Mouse (Mus musculus) 416B (cell line): ENCODE data around the gene Atg5.
"Not testable (repeated sequence)": the region's sequence is repeated elsewhere in the genome, so short reads cannot be mapped to it uniquely, and the experiment has no call there.

ENCODE experiments used
- DNase-seq: peaks from one replicate; pipeline ENCODE4 v3.0.0; 2011; ENCODE audit warnings: low read depth

The Atg5 gene

GRCm38 (mm10) chr10:44315276-44315675 lies 47.1 kb downstream of the Atg5 start:
- no peak for DNase-seq

- DNase-seq = peak; percentile 58
Observed at GRCm38 (mm10) chr10:44316280-44317270, 48.4 kb downstream of the Atg5 start.

- DNase-seq = peak; percentile 56
Observed at GRCm38 (mm10) chr10:44322166-44322565, 54.0 kb downstream of the Atg5 start.

DNA sequence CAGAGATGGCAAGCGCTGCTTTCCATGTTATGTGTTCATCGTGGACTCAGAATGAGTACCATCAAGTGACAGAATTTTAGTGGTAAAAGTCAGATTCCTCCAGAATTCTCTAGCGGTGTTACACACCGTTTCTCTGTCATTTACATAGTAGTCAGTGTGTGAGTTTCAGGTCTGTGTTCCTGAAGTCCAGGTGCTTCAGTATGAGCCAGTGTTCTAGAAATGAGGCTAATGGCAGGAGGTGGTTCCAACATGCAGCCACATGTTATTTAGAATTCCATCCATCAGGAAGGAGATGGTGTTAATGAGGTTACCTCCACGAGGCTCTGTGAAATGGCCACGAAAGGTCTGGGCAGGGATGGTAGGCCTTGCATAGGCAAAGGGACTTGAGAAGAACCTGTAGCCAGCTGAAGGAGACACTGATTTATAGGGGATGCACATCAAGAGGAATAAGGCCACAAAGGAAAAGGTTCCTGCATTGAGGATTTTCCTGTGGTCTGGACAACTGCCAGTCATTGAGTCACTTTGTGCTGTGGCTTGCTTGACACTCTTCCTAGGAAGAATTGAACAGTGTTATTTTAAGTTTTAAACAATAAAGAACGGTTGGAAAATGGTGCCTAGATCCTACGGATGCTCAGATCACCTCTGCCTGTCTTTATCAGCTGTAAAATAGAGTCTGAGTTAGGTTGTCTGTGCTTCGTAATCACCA lies 55.1 kb downstream of the Atg5 start:
- peak; percentile 21 for DNase-seq

DNA sequence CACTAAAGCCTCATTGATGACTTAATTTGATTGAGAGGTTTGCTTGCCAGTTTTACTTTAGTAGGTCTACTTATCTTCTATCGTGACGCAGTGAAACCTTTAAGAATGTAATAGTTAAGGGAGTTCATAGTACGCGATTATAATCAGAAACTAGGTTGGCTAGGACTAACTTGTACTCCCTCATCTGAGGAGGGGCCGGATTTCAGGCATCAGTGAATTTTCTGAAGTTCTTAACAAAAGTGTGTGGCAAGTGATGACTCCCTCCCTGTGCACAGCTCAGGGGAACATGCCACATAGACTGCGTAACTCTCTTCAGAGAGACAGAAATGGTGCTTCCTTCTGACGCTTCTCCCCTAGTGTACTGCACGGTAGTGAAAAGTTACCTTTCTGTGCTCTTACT lies 55.7 kb downstream of the Atg5 start:
- DNase-seq = no peak

- DNase-seq = peak; percentile 13
Observed at GRCm38 (mm10) chr10:44325551-44326500, 57.7 kb downstream of the Atg5 start.

GRCm38 (mm10) chr10:44327057-44327456 lies 58.9 kb downstream of the Atg5 start:
- DNase-seq = no peak

DNA sequence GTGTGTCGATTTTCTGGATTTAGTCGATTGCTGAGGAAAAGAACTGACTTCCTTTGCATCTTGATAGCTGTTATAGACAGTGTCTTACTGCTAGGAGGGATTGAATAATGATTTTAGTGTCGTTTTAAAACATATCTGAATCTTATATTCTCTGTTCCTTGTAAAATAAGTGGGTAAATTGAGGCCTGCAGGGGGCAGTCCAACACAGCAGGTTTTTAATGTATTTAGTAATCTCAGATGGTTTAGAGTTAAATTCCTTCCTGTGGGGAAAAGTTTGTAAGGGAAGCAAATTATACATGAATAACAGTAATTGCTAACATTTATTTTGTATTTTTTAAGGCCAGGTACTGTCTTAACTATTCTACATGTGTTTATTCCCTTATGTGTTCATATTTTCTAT lies 60.2 kb downstream of the Atg5 start:
- peak; percentile 57 for DNase-seq

- DNase-seq = no peak
Observed at GRCm38 (mm10) chr10:44330717-44331116, 62.6 kb downstream of the Atg5 start.

- peak; percentile 26 for DNase-seq
Observed at GRCm38 (mm10) chr10:44331469-44331868, 63.3 kb downstream of the Atg5 start.

- not testable (repeated sequence) for DNase-seq
Observed at GRCm38 (mm10) chr10:44332656-44333055, 64.5 kb downstream of the Atg5 start.

- DNase-seq = not testable (repeated sequence)
Observed at GRCm38 (mm10) chr10:44336641-44337382, 68.7 kb downstream of the Atg5 start.

- DNase-seq = no peak
Observed at GRCm38 (mm10) chr10:44338571-44338970, 70.4 kb downstream of the Atg5 start.

GRCm38 (mm10) chr10:44339326-44339725 lies 71.2 kb downstream of the Atg5 start:
- no peak for DNase-seq

GRCm38 (mm10) chr10:44340928-44341327 lies 72.8 kb downstream of the Atg5 start:
- no peak for DNase-seq

- no peak for DNase-seq
Observed at GRCm38 (mm10) chr10:44341826-44342521, 73.8 kb downstream of the Atg5 start.

DNA sequence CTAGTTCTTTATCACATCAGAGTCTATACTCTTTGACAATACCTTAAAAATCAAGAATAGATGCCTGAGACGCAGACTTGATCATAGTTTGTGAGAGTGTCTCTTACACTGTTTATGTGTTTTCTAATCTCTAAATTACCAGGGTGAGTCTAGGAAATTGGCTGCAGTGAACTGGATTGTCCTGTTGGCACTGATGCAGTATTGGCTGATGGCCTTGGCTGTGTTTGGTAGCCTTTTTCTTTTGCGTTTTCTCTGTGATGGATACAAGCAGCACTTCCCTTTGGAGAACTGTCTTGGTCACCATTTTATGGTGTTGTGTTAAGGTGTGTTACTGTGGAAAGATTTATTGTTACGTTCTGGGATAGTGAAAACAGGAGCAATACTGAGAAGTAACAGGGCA lies 75.2 kb downstream of the Atg5 start:
- DNase-seq = no peak

DNA sequence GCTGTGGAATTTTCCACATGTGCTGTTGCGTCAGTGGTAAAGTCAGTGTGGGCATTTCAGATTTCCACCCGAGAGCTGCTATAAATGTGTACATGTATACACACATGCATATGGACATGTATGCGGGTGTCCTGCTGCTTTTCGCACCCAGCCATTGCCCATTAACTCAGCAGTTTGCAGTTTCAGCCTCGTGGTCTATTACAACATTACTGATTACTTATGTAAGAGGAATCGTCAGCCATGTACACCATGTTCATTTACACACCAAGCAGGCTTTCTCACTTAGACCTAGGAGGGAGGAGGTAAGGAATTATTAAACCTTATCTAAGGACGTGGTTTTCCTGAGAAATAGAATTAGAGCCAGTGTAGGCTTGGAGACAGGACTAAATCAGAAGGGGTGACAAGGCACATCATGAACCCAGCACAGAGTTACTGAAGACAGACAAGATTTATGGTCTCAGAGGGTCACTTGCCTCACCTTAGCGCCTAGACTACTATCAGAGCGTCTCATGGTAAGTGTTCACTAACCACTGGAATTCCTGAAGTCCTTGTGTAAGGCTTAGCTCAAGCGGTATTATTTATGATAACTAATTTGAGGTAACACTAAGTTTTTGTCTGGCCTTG lies 79.5 kb downstream of the Atg5 start:
- DNase-seq = no peak

DNA sequence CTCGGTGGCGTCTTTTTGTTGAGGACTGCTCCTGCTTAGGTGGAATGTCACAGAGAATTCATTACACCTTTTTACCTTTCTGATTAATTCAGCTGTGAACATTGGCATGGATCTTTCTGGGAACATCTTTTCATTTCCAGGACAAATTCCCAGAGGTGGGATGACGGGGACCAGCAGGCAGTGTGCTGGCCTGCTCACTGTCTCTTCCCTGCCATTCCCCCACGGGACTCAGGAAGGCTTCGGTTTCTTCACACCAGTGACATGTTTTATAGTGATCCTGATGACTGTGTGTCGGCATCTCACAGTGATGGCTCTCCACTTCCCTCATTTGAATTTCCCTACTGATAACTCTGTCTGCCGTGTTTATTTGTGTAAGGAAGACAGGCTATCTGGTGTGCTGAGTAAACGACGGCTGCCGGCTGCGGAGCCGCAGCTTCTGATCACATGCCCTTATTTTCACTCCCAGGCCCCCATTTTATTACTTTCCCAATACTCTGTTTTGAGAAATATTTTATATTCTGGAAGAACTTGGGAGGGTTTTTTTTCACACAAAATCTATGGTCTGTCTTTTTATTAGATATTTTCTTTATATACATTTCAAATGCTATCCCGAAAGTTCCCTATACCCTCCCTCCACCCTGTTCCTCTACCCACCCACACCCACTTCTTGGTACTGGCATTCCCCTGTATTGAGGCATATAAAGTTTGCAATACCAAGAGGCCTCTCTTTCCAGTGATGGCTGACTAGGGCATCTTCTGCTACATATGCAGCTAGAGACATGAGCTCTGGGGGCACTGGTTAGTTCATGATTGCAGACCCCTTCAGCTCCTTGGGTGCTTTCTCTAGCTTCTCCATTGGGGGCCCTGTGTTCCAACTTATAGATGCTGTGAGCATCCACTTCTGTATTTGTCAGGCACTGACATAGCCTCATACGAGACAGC lies 80.6 kb downstream of the Atg5 start:
- no peak for DNase-seq
